Mouse (Mus musculus): ENCODE measurements around the gene Mapk9. TPM values are rescaled to one million over a fixed set of nuclear protein-coding genes. Genes with fewer than 3 reads are reported as not detected.

Gene Mapk9
- polyA plus RNA-seq, 1 experiment from 2014 or later = 33.7 TPM

GRCm38 (mm10) chr11:49818869-49819566, 27.5 kb upstream of the Mapk9 start:
- Histone ChIP-seq H3K4me2 (ENCODE audit: low read depth, low read length) (no peak overlapping the region), H3K4me3 (ENCODE audit: low read length) (no peak overlapping the region), H3K27ac (ENCODE audit: low read length) (no peak overlapping the region), H3K9me3 (ENCODE audit: control insufficient read depth, low read length) (no peaks in the 10 kb centered on the region), H3K9ac (ENCODE audit: low read length) (no peak overlapping the region), H3K27me3 (ENCODE audit: control insufficient read depth, insufficient read depth, low read depth, low read length) (no peaks in the 10 kb centered on the region), H3K4me1 (replicated peaks; ENCODE audit: control insufficient read depth, insufficient read depth, low read length) (no peaks in the 10 kb centered on the region), H3K36me3 (ENCODE audit: control insufficient read depth, insufficient read depth, low read length) (no peaks in the 10 kb centered on the region)
- 86% methylated on average over 15 of the region's 15 CpGs for WGBS
- no peak for ATAC-seq (ENCODE audit: low read depth)

GRCm38 (mm10) chr11:49819676-49820075, 26.9 kb upstream of the Mapk9 start:
- 86% methylated on average over 7 of the region's 7 CpGs for WGBS
- Histone ChIP-seq H3K27me3 (ENCODE audit: control insufficient read depth, insufficient read depth, low read depth, low read length) (no peaks in the 10 kb centered on the region), H3K27ac (ENCODE audit: low read length) (no peak overlapping the region), H3K4me2 (ENCODE audit: low read depth, low read length) (no peak overlapping the region), H3K4me1 (replicated peaks; ENCODE audit: control insufficient read depth, insufficient read depth, low read length) (no peaks in the 10 kb centered on the region), H3K9me3 (ENCODE audit: control insufficient read depth, low read length) (no peaks in the 10 kb centered on the region), H3K4me3 (ENCODE audit: low read length) (no peak overlapping the region), H3K36me3 (ENCODE audit: control insufficient read depth, insufficient read depth, low read length) (no peaks in the 10 kb centered on the region), H3K9ac (ENCODE audit: low read length) (no peak overlapping the region)
- no peak for ATAC-seq (ENCODE audit: low read depth)

- Histone ChIP-seq H3K27ac (ENCODE audit: low read length) (no peak overlapping the region), H3K9ac (ENCODE audit: low read length) (no peak overlapping the region), H3K4me3 (ENCODE audit: low read length) (no peak overlapping the region), H3K27me3 (ENCODE audit: control insufficient read depth, insufficient read depth, low read depth, low read length) (no peaks in the 10 kb centered on the region), H3K9me3 (ENCODE audit: control insufficient read depth, low read length) (no peaks in the 10 kb centered on the region), H3K4me1 (replicated peaks; ENCODE audit: control insufficient read depth, insufficient read depth, low read length) (no peaks in the 10 kb centered on the region), H3K36me3 (ENCODE audit: control insufficient read depth, insufficient read depth, low read length) (no peaks in the 10 kb centered on the region), H3K4me2 (ENCODE audit: low read depth, low read length) (no peak overlapping the region)
- 68% methylated on average over 2 of the region's 2 CpGs for WGBS
- no peak for ATAC-seq (ENCODE audit: low read depth)
Observed at GRCm38 (mm10) chr11:49820928-49821327, 25.6 kb upstream of the Mapk9 start.

- ATAC-seq (ENCODE audit: low read depth) = no peak
- Histone ChIP-seq H3K27me3 (ENCODE audit: control insufficient read depth, insufficient read depth, low read depth, low read length) (no peaks in the 10 kb centered on the region), H3K4me1 (replicated peaks; ENCODE audit: control insufficient read depth, insufficient read depth, low read length) (no peaks in the 10 kb centered on the region), H3K4me3 (ENCODE audit: low read length) (no peak overlapping the region), H3K9me3 (ENCODE audit: control insufficient read depth, low read length) (no peaks in the 10 kb centered on the region), H3K9ac (ENCODE audit: low read length) (no peak overlapping the region), H3K27ac (ENCODE audit: low read length) (no peak overlapping the region), H3K36me3 (ENCODE audit: control insufficient read depth, insufficient read depth, low read length) (no peaks in the 10 kb centered on the region), H3K4me2 (ENCODE audit: low read depth, low read length) (no peak overlapping the region)
- 86% methylated on average over 2 of the region's 2 CpGs for WGBS
Observed at GRCm38 (mm10) chr11:49821546-49821945, 25.0 kb upstream of the Mapk9 start.

- no peaks in the 10 kb centered on the region for H3K4me1 ChIP-seq (replicated peaks; ENCODE audit: control insufficient read depth, insufficient read depth, low read length)
Observed at GRCm38 (mm10) chr11:49822337-49822736, 24.2 kb upstream of the Mapk9 start.

GRCm38 (mm10) chr11:49824896-49825295, 21.7 kb upstream of the Mapk9 start:
- Histone ChIP-seq H3K4me3 (ENCODE audit: low read length) (no peak overlapping the region), H3K9me3 (ENCODE audit: control insufficient read depth, low read length) (no peaks in the 10 kb centered on the region), H3K27ac (ENCODE audit: low read length) (no peak overlapping the region), H3K27me3 (ENCODE audit: control insufficient read depth, insufficient read depth, low read depth, low read length) (no peaks in the 10 kb centered on the region), H3K4me1 (replicated peaks; ENCODE audit: control insufficient read depth, insufficient read depth, low read length) (peaks cover 7% of the 10 kb centered on the region), H3K4me2 (ENCODE audit: low read depth, low read length) (no peak overlapping the region), H3K36me3 (ENCODE audit: control insufficient read depth, insufficient read depth, low read length) (no peaks in the 10 kb centered on the region), H3K9ac (ENCODE audit: low read length) (no peak overlapping the region)
- WGBS = 48% methylated on average over 2 of the region's 2 CpGs
- ATAC-seq (ENCODE audit: low read depth) = no peak

More at GRCm38 (mm10) chr11:49822337-49822736, 24.2 kb upstream of the Mapk9 start:
- no peak overlapping the region for H3K4me2 ChIP-seq (ENCODE audit: low read depth, low read length)
- WGBS = 92% methylated on average over 2 of the region's 2 CpGs
- no peaks in the 10 kb centered on the region for H3K27me3 ChIP-seq (ENCODE audit: control insufficient read depth, insufficient read depth, low read depth, low read length)
- H3K9me3 ChIP-seq (ENCODE audit: control insufficient read depth, low read length) = no peaks in the 10 kb centered on the region
- H3K4me3 ChIP-seq (ENCODE audit: low read length) = no peak overlapping the region
- no peak for ATAC-seq (ENCODE audit: low read depth)
- H3K27ac ChIP-seq (ENCODE audit: low read length) = no peak overlapping the region
- no peak overlapping the region for H3K9ac ChIP-seq (ENCODE audit: low read length)
- H3K36me3 ChIP-seq (ENCODE audit: control insufficient read depth, insufficient read depth, low read length) = no peaks in the 10 kb centered on the region

GRCm38 (mm10) chr11:49827243-49827642, 19.3 kb upstream of the Mapk9 start:
- Histone ChIP-seq H3K36me3 (ENCODE audit: control insufficient read depth, insufficient read depth, low read length) (no peaks in the 10 kb centered on the region), H3K4me2 (ENCODE audit: low read depth, low read length) (no peak overlapping the region), H3K9ac (ENCODE audit: low read length) (no peak overlapping the region), H3K4me3 (ENCODE audit: low read length) (no peak overlapping the region), H3K27ac (ENCODE audit: low read length) (no peak overlapping the region), H3K4me1 (replicated peaks; ENCODE audit: control insufficient read depth, insufficient read depth, low read length) (peaks cover 8% of the 10 kb centered on the region), H3K27me3 (ENCODE audit: control insufficient read depth, insufficient read depth, low read depth, low read length) (no peaks in the 10 kb centered on the region), H3K9me3 (ENCODE audit: control insufficient read depth, low read length) (no peaks in the 10 kb centered on the region)
- no peak for ATAC-seq (ENCODE audit: low read depth)
- 33% methylated on average over 6 of the region's 6 CpGs for WGBS

GRCm38 (mm10) chr11:49829176-49829745, 17.3 kb upstream of the Mapk9 start:
- H3K9ac ChIP-seq (ENCODE audit: low read length) = no peak overlapping the region
- peaks cover 2% of the 10 kb centered on the region; the same call in 1 of the 2 replicates for H3K36me3 ChIP-seq (ENCODE audit: control insufficient read depth, insufficient read depth, low read length)
- H3K9me3 ChIP-seq (ENCODE audit: control insufficient read depth, low read length) = no peaks in the 10 kb centered on the region
- H3K4me2 ChIP-seq (ENCODE audit: low read depth, low read length) = no peak overlapping the region
- ATAC-seq (ENCODE audit: low read depth) = peak; percentile 89
- H3K4me3 ChIP-seq (ENCODE audit: low read length) = no peak overlapping the region
- peaks cover 8% of the 10 kb centered on the region for H3K4me1 ChIP-seq (replicated peaks; ENCODE audit: control insufficient read depth, insufficient read depth, low read length)
- H3K27me3 ChIP-seq (ENCODE audit: control insufficient read depth, insufficient read depth, low read depth, low read length) = no peaks in the 10 kb centered on the region
- WGBS = 41% methylated on average over 7 of the region's 7 CpGs
- H3K27ac ChIP-seq (ENCODE audit: low read length) = peak overlapping the region; percentile 72

GRCm38 (mm10) chr11:49831980-49832379, 14.6 kb upstream of the Mapk9 start:
- H3K27ac ChIP-seq (ENCODE audit: low read length) = no peak overlapping the region
- no peaks in the 10 kb centered on the region for H3K9me3 ChIP-seq (ENCODE audit: control insufficient read depth, low read length)
- no peak overlapping the region for H3K9ac ChIP-seq (ENCODE audit: low read length)
- H3K4me3 ChIP-seq (ENCODE audit: low read length) = no peak overlapping the region
- no peak overlapping the region for H3K4me2 ChIP-seq (ENCODE audit: low read depth, low read length)
- no peaks in the 10 kb centered on the region for H3K27me3 ChIP-seq (ENCODE audit: control insufficient read depth, insufficient read depth, low read depth, low read length)
- ATAC-seq (ENCODE audit: low read depth) = no peak
- H3K36me3 ChIP-seq (ENCODE audit: control insufficient read depth, insufficient read depth, low read length) = peaks cover 2% of the 10 kb centered on the region; the same call in 1 of the 2 replicates
- peaks cover 8% of the 10 kb centered on the region for H3K4me1 ChIP-seq (replicated peaks; ENCODE audit: control insufficient read depth, insufficient read depth, low read length)
- 86% methylated on average over 12 of the region's 12 CpGs for WGBS

All from lung, embryonic 16.5 days (tissue).